Mouse (Mus musculus) hindbrain, embryonic 15.5 days (tissue): Measurements from ENCODE around the gene 1110008P14Rik. TPM values are rescaled to one million over a fixed set of nuclear protein-coding genes. Genes with fewer than 3 reads are reported as not detected.

Experiments
- ATAC-seq: fragments of 200-750 bp; cut with Nextera tagmentation; 2 replicates; pipeline ENCODE4 v1.8.0; 2017; ENCODE audit warnings: low read depth, moderate number of reproducible peaks, moderate TSS enrichment; ENCODE audit not compliant: low FRiP score
- H3K27ac ChIP-seq: fragments of 300-500 bp; sonication (generic); replicated peaks from 2 replicates; pipeline ENCODE4 v1.5.1; 2015; ENCODE audit warnings: mild to moderate bottlenecking, inconsistent platforms
- H3K27me3 ChIP-seq: fragments of 300-500 bp; sonication (generic); 2 replicates; pipeline ENCODE4 v1.6.1; 2015; ENCODE audit warnings: control low read depth, inconsistent platforms
- H3K36me3 ChIP-seq: fragments of 300-500 bp; sonication (generic); 2 replicates; pipeline ENCODE4 v1.6.1; 2015; ENCODE audit warnings: control low read depth, inconsistent platforms
- H3K4me1 ChIP-seq: fragments of 300-500 bp; sonication (generic); replicated peaks from 2 replicates; pipeline ENCODE4 v1.6.1; 2015; ENCODE audit warnings: control low read depth, inconsistent platforms
- H3K4me2 ChIP-seq: fragments of 300-500 bp; sonication (generic); 2 replicates; pipeline ENCODE4 v1.6.1; 2015; ENCODE audit warnings: moderate library complexity, mild to moderate bottlenecking, inconsistent platforms
- H3K4me3 ChIP-seq: fragments of 300-500 bp; sonication (generic); 2 replicates; pipeline ENCODE4 v1.5.1; 2015; ENCODE audit warnings: mild to moderate bottlenecking, inconsistent platforms
- H3K9ac ChIP-seq: fragments of 300-500 bp; sonication (generic); 2 replicates; pipeline ENCODE4 v1.6.1; 2015; ENCODE audit warnings: inconsistent platforms
- H3K9me3 ChIP-seq: fragments of 300-500 bp; sonication (generic); 2 replicates; pipeline ENCODE4 v1.6.1; 2016; ENCODE audit warnings: control low read depth, inconsistent platforms
- WGBS: fragments of 180-500 bp; shearing (Covaris S2); methylation state at CpG from one replicate; pipeline ENCODE4 v1.1.7; 2015; 5-methylcytosine and 5-hydroxymethylcytosine counted together
- polyA plus RNA-seq: library from polyadenylated mRNA; unstranded; fragments of >200 nt; fragmentation: Nextera tagmentation; extraction: Ambion mirVana; gene quantifications from 2 replicates; pipeline ENCODE4 v1.2.1, GENCODE M21; 2015

The 1110008P14Rik gene
- polyA plus RNA-seq, 1 experiment from 2014 or later: 160 TPM

DNA sequence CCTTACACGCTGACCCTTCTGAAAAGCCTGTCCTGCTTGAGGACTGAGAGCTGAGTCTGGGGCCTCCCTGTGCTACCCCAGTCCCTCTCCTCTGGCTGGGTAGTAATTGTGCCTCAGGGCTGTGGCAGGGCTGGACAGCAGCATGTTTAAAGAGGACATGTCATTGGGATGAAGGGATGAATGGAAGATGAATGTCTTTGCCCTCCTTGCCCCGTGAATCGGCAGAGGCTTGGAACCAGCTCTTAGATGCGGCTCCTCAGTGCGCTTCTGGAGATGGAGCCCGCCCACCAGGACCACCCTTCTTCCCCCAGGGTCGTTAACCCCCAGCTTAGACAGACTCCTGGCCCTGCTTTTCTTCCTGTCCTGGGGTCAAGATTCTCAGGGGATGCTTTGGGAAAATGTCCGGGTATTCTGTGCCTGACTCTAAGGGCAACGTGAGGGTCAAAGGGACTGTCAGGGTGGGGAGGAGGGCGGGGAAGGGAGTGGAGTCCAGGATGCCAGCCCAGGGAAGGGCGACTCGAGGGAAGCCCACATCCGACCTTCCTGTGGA, 52.8 kb downstream of the 1110008P14Rik start:
- Histone ChIP-seq H3K9me3 (no peaks in the 10 kb centered on the region), H3K36me3 (0 out of 2 replicates have a peak, but pooled peaks cover 10% of the 10 kb centered on the region), H3K4me2 (no peak overlapping the region), H3K27me3 (no peaks in the 10 kb centered on the region), H3K4me1 (no peaks in the 10 kb centered on the region), H3K4me3 (no peak overlapping the region), H3K9ac (no peak overlapping the region), H3K27ac (no peak overlapping the region)
- WGBS: 20% methylated on average over 13 of the region's 13 CpGs
- no peak for ATAC-seq

- Histone ChIP-seq H3K4me3 (no peak overlapping the region), H3K4me1 (peaks cover 16% of the 10 kb centered on the region), H3K9ac (no peak overlapping the region), H3K9me3 (no peaks in the 10 kb centered on the region), H3K27me3 (no peaks in the 10 kb centered on the region), H3K36me3 (0 out of 2 replicates have a peak, but pooled peaks cover 3% of the 10 kb centered on the region), H3K4me2 (no peak overlapping the region), H3K27ac (no peak overlapping the region)
- WGBS: 70% methylated on average over 4 of the region's 4 CpGs
- ATAC-seq: no peak
Observed at GRCm38 (mm10) chr2:32327200-32327599, 54.5 kb downstream of the 1110008P14Rik start.

Other genes with a start within 250 kb of the 1110008P14Rik start
- 79.7 and 81.1 TPM in 2 replicates for gene Prrc2b, start 230.9 kb downstream of the 1110008P14Rik start, polyA plus RNA-seq
- gene Pomt1, start 145.3 kb downstream of the 1110008P14Rik start, polyA plus RNA-seq: 33.1 and 33.6 TPM in 2 replicates
- 97.4 and 99.6 TPM in 2 replicates for gene Uck1, start 121.8 kb downstream of the 1110008P14Rik start, polyA plus RNA-seq
- 31.5 and 32.0 TPM in 2 replicates for gene Golga2, start 94.6 kb downstream of the 1110008P14Rik start, polyA plus RNA-seq
- gene Swi5, start 93.9 kb downstream of the 1110008P14Rik start, polyA plus RNA-seq: 402 and 448 TPM in 2 replicates
- 48.2 and 60.7 TPM in 2 replicates for gene Ciz1, start 29.6 kb downstream of the 1110008P14Rik start, polyA plus RNA-seq
- 77.2 and 86.0 TPM in 2 replicates for gene Dnm1, start 28.6 kb downstream of the 1110008P14Rik start, polyA plus RNA-seq
- gene Lcn2, start 6.3 kb upstream of the 1110008P14Rik start, polyA plus RNA-seq: 0.73 and 1.2 TPM in 2 replicates
- gene Ptges2, start 14.0 kb upstream of the 1110008P14Rik start, polyA plus RNA-seq: 51.0 and 57.4 TPM in 2 replicates
- gene Naif1, start 68.5 kb upstream of the 1110008P14Rik start, polyA plus RNA-seq: 4.8 and 5.8 TPM in 2 replicates
- gene Slc25a25, start 69.5 kb upstream of the 1110008P14Rik start, polyA plus RNA-seq: 51.4 and 54.4 TPM in 2 replicates
- gene Fam102a, start 153.4 kb upstream of the 1110008P14Rik start, polyA plus RNA-seq: 7.5 and 9.5 TPM in 2 replicates
- 138 and 140 TPM in 2 replicates for gene Dpm2, start 188.9 kb upstream of the 1110008P14Rik start, polyA plus RNA-seq
- gene Pip5kl1, start 192.9 kb upstream of the 1110008P14Rik start, polyA plus RNA-seq: 11.9 and 15.3 TPM in 2 replicates
- gene 9430097D07Rik, start 193.7 kb upstream of the 1110008P14Rik start, polyA plus RNA-seq: 0.79 and 0.87 TPM in 2 replicates
- gene St6galnac4, start 205.2 kb upstream of the 1110008P14Rik start, polyA plus RNA-seq: 41.2 and 41.9 TPM in 2 replicates
- 24.1 and 27.7 TPM in 2 replicates for gene St6galnac6, start 217.8 kb upstream of the 1110008P14Rik start, polyA plus RNA-seq
- 89.0 and 95.9 TPM in 2 replicates for gene Ak1, start 239.8 kb upstream of the 1110008P14Rik start, polyA plus RNA-seq